28 mouse cellular contexts compared by ENCODE assay signal in genomic region chr9:107334356-107334755, GRCm38 (mm10). TPM values are rescaled to one million over a fixed set of nuclear protein-coding genes. Genes with fewer than 3 reads are reported as not detected.
A peak's percentile ranks its signal among the peaks of the same experiment; 100 is the strongest.
DNase-seq lines count a peak whose midpoint lies in the region; ATAC-seq lines count a peak whose summit lies in the region.
"Had no signal": no experiment of that assay in that cellular context is flagged by ENCODE, and none has a peak within 500 bp of the region (broad histone marks: within the 10 kb centered on the region; RNA-seq: fewer than 3 reads in every experiment).

No protein-coding gene starts in this region.

- no peaks in the 10 kb centered on the region for H3K27me3 ChIP-seq in embryonic facial prominence, embryonic 13.5 days
- H3K27me3 ChIP-seq in embryonic facial prominence, embryonic 10.5 days (replicated peaks; ENCODE audit: low read depth, poor library complexity, severe bottlenecking) = no peaks in the 10 kb centered on the region
- H3K27me3 ChIP-seq: hindbrain, embryonic 13.5 days; intestine, embryonic 15.5 days; limb, embryonic 13.5 days; liver, embryonic 13.5 days; midbrain, embryonic 12.5 days; Patski had no signal

- H3K27ac ChIP-seq in embryonic facial prominence, embryonic 13.5 days = no peak overlapping the region
- H3K27ac ChIP-seq in embryonic facial prominence, embryonic 10.5 days (replicated peaks) = no peak overlapping the region
- H3K27ac ChIP-seq: gastrocnemius, adult 2 months; hindbrain, embryonic 13.5 days; intestine, embryonic 15.5 days; kidney, postnatal 0 days; layer of hippocampus, adult 2 months; limb, embryonic 13.5 days; liver, embryonic 13.5 days; macrophage; midbrain, embryonic 12.5 days had no signal

- ATAC-seq in embryonic facial prominence, embryonic 13.5 days (ENCODE audit: insufficient number of reproducible peaks, insufficient read depth, low FRiP score, low TSS enrichment, low read depth) = no peak
- ATAC-seq: forebrain, embryonic 16.5 days; intestine, embryonic 15.5 days; Patski had no signal

- 71% methylated on average over 6 of the region's 6 CpGs for WGBS in embryonic facial prominence, embryonic 13.5 days
- WGBS in embryonic facial prominence, embryonic 10.5 days = 83% methylated on average over 6 of the region's 6 CpGs

- H3K36me3 ChIP-seq in embryonic facial prominence, embryonic 13.5 days = peaks cover 19% of the 10 kb centered on the region
- peaks cover 12% of the 10 kb centered on the region for H3K36me3 ChIP-seq in embryonic facial prominence, embryonic 10.5 days (replicated peaks)
- H3K36me3 ChIP-seq: intestine, embryonic 15.5 days had no signal

- H3K9ac ChIP-seq in embryonic facial prominence, embryonic 13.5 days = peak overlapping the region; percentile 27; the same call in 1 of the 2 replicates
- H3K9ac ChIP-seq: hindbrain, embryonic 13.5 days; intestine, embryonic 15.5 days; liver, embryonic 13.5 days; lung, embryonic 14.5 days; midbrain, embryonic 12.5 days had no signal

- H3K4me3 ChIP-seq in embryonic facial prominence, embryonic 13.5 days = no peak overlapping the region
- no peak overlapping the region for H3K4me3 ChIP-seq in embryonic facial prominence, embryonic 10.5 days
- H3K4me3 ChIP-seq: gastrocnemius, adult 2 months; hindbrain, embryonic 13.5 days; intestine, embryonic 15.5 days; layer of hippocampus, adult 2 months; limb, embryonic 13.5 days; liver, embryonic 13.5 days; midbrain, embryonic 12.5 days had no signal

- no peak overlapping the region for H3K4me2 ChIP-seq in embryonic facial prominence, embryonic 13.5 days
- H3K4me2 ChIP-seq: heart, embryonic 11.5 days; hindbrain, embryonic 13.5 days; intestine, embryonic 15.5 days; limb, embryonic 13.5 days; liver, embryonic 13.5 days; lung, embryonic 14.5 days; midbrain, embryonic 12.5 days had no signal

- H3K4me1 ChIP-seq in embryonic facial prominence, embryonic 13.5 days = peaks cover 17% of the 10 kb centered on the region
- peaks cover 17% of the 10 kb centered on the region for H3K4me1 ChIP-seq in embryonic facial prominence, embryonic 10.5 days

- no peaks in the 10 kb centered on the region for H3K9me3 ChIP-seq in embryonic facial prominence, embryonic 13.5 days
- no peaks in the 10 kb centered on the region for H3K9me3 ChIP-seq in embryonic facial prominence, embryonic 10.5 days
- H3K9me3 ChIP-seq: hindbrain, embryonic 13.5 days; intestine, embryonic 15.5 days; limb, embryonic 13.5 days; liver, embryonic 13.5 days; midbrain, embryonic 12.5 days had no signal

- no peak for DNase-seq in embryonic facial prominence, embryonic 10.5 days (ENCODE audit: low spot score)
- DNase-seq in CD4-positive, CD25-positive, alpha-beta regulatory T cell, adult 2 months (ENCODE audit: low read depth, low spot score) = peak; percentile 78
- peak; percentile 89 for DNase-seq in induced T-regulatory cell, adult 2 months (ENCODE audit: low read depth)
- DNase-seq in thymus, postnatal 0 days (ENCODE audit: low spot score) = peak; percentile 54
- DNase-seq in adrenal gland, postnatal 25 days = no peak
- DNase-seq in layer of hippocampus, adult 18-20 months (ENCODE audit: low spot score in 2 of 2) = no peak
- DNase-seq in kidney, adult 18-20 months = no peak
- DNase-seq: adrenal gland, postnatal 36 days; cerebellum, adult 8-10 months; gastrocnemius, adult 2 months; heart, postnatal 10 days; layer of hippocampus, postnatal 36 days; liver, embryonic 13.5 days; lung, embryonic 14.5 days; right cerebral cortex, postnatal 14 days had no signal

RNA-seq across cellular contexts. Expression of gene Hemk1, which starts 3.8 kb away (rescaled TPM):
- 11.4 and 12.1 TPM in 2 replicates for polyA plus RNA-seq in embryonic facial prominence, embryonic 13.5 days (2015; fragmentation: Nextera tagmentation; extraction: Ambion mirVana)
- polyA plus RNA-seq in embryonic facial prominence, embryonic 10.5 days (2016; fragmentation: Nextera tagmentation; extraction: Ambion mirVana) = 10.7 and 11.6 TPM in 2 replicates
- 5.7 and 6.2 TPM in 2 replicates for polyA plus RNA-seq in thymus, postnatal 0 days (2015; fragmentation: Nextera tagmentation; extraction: Ambion mirVana)
- 21.9 and 23.0 TPM in 2 replicates for total RNA-seq in adrenal gland, postnatal 25 days (2021)
- total RNA-seq in layer of hippocampus, adult 18-20 months (2021) = 10 to 100 TPM; 14.5 to 14.9 TPM

RNA-seq across cellular contexts. Expression of gene 6430571L13Rik, which starts 6.0 kb away (rescaled TPM):
- polyA plus RNA-seq in embryonic facial prominence, embryonic 13.5 days (2015; fragmentation: Nextera tagmentation; extraction: Ambion mirVana) = 1.2 and 1.5 TPM in 2 replicates
- 0.83 and 0.95 TPM in 2 replicates for polyA plus RNA-seq in embryonic facial prominence, embryonic 10.5 days (2016; fragmentation: Nextera tagmentation; extraction: Ambion mirVana)
- polyA plus RNA-seq in thymus, postnatal 0 days (2015; fragmentation: Nextera tagmentation; extraction: Ambion mirVana) = 0.42 and 0.51 TPM in 2 replicates
- 1.4 and 1.5 TPM in 2 replicates for total RNA-seq in adrenal gland, postnatal 25 days (2021)
- 1 to 10 TPM; 2.5 to 3.2 TPM for total RNA-seq in layer of hippocampus, adult 18-20 months (2021)
- total RNA-seq: granulocyte monocyte progenitor cell, adult 5-6 weeks; monocyte, adult 5-6 weeks had no signal
- polyA plus RNA-seq: macrophage had no signal

RNA-seq across cellular contexts. Expression of gene Cish, which starts 38.5 kb away (rescaled TPM):
- polyA plus RNA-seq in embryonic facial prominence, embryonic 13.5 days (2015; fragmentation: Nextera tagmentation; extraction: Ambion mirVana) = 9.3 and 12.4 TPM in 2 replicates
- polyA plus RNA-seq in embryonic facial prominence, embryonic 10.5 days (2016; fragmentation: Nextera tagmentation; extraction: Ambion mirVana) = 6.7 and 7.2 TPM in 2 replicates
- polyA plus RNA-seq in thymus, postnatal 0 days (2015; fragmentation: Nextera tagmentation; extraction: Ambion mirVana) = 12.9 and 20.3 TPM in 2 replicates
- total RNA-seq in adrenal gland, postnatal 25 days (2021) = 8.1 and 14.9 TPM in 2 replicates
- total RNA-seq in layer of hippocampus, adult 18-20 months (2021) = 1 to 10 TPM; 3.0 to 6.3 TPM

RNA-seq across cellular contexts. Expression of gene Mapkapk3, which starts 44.7 kb away (rescaled TPM):
- polyA plus RNA-seq in embryonic facial prominence, embryonic 13.5 days (2015; fragmentation: Nextera tagmentation; extraction: Ambion mirVana) = 7.6 and 10.7 TPM in 2 replicates
- polyA plus RNA-seq in embryonic facial prominence, embryonic 10.5 days (2016; fragmentation: Nextera tagmentation; extraction: Ambion mirVana) = 4.9 and 5.1 TPM in 2 replicates
- 21.9 and 22.5 TPM in 2 replicates for polyA plus RNA-seq in thymus, postnatal 0 days (2015; fragmentation: Nextera tagmentation; extraction: Ambion mirVana)
- 56.8 and 57.8 TPM in 2 replicates for total RNA-seq in adrenal gland, postnatal 25 days (2021)
- 1 to 10 TPM; 1.8 to 2.2 TPM for total RNA-seq in layer of hippocampus, adult 18-20 months (2021)

Comparison
In these comparisons a context has a peak if more than half of its experiments do, and no peak if none do; other contexts are left out.
1. DNase-seq: peak in CD4-positive, CD25-positive, alpha-beta regulatory T cell, adult 2 months (single experiment), induced T-regulatory cell, adult 2 months (single experiment) and thymus, postnatal 0 days (single experiment); none in embryonic facial prominence, embryonic 10.5 days (single experiment), adrenal gland, postnatal 25 days (single experiment), layer of hippocampus, adult 18-20 months (0 of 2) and kidney, adult 18-20 months (single experiment).